Mouse (Mus musculus) duodenum, adult 2 months (tissue): Measurements from ENCODE around the gene Tssk6. TPM values are rescaled to one million over a fixed set of nuclear protein-coding genes. Genes with fewer than 3 reads are reported as not detected.

Experiments used
- polyA plus RNA-seq: library from polyadenylated mRNA; depleted of rRNA; stranded (reverse); fragments of >200 nt; gene quantifications from 2 replicates; pipeline ENCODE4 v1.2.3, GENCODE M21; 2012; ENCODE audit warnings: low replicate concordance; rRNA removed

Tssk6 gene
- 0.84 and 2.0 TPM in 2 replicates for polyA plus RNA-seq

DNA sequence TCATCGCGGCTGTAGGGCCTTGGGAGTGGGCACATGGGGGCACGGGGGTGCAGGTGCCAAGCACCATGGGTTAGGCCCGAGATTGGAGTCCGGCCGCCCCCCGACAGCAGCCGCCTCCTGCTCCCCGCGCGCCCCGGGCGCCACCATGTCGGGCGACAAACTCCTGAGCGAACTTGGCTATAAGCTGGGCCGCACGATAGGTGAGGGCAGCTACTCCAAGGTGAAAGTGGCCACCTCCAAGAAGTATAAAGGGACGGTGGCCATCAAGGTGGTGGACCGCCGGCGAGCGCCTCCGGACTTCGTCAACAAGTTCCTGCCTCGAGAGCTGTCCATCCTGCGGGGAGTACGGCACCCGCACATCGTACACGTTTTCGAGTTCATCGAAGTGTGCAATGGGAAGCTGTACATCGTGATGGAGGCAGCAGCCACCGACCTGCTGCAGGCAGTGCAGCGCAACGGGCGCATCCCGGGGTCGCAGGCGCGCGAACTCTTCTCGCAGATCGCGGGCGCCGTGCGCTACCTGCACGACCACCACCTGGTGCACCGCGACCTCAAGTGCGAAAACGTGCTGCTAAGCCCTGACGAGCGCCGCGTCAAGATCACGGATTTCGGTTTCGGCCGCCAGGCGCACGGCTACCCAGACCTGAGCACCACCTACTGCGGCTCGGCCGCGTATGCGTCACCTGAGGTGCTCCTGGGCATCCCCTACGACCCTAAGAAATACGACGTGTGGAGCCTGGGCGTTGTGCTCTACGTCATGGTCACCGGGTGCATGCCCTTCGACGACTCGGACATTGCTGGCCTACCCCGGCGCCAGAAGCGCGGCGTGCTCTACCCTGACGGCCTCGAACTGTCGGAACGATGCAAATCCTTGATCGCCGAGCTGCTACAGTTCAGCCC lies at the start of gene Tssk6, which contains the start of the genes Ndufa13 and Yjefn3:
Gene Tssk6 (plus strand): TSS at position 22 of the 900 bp plus-strand sequence.
Gene Ndufa13 (minus strand): TSS at position 396 of the 900 bp plus-strand sequence.
Gene Yjefn3 (minus strand): TSS at position 550 of the 900 bp plus-strand sequence.

DNA sequence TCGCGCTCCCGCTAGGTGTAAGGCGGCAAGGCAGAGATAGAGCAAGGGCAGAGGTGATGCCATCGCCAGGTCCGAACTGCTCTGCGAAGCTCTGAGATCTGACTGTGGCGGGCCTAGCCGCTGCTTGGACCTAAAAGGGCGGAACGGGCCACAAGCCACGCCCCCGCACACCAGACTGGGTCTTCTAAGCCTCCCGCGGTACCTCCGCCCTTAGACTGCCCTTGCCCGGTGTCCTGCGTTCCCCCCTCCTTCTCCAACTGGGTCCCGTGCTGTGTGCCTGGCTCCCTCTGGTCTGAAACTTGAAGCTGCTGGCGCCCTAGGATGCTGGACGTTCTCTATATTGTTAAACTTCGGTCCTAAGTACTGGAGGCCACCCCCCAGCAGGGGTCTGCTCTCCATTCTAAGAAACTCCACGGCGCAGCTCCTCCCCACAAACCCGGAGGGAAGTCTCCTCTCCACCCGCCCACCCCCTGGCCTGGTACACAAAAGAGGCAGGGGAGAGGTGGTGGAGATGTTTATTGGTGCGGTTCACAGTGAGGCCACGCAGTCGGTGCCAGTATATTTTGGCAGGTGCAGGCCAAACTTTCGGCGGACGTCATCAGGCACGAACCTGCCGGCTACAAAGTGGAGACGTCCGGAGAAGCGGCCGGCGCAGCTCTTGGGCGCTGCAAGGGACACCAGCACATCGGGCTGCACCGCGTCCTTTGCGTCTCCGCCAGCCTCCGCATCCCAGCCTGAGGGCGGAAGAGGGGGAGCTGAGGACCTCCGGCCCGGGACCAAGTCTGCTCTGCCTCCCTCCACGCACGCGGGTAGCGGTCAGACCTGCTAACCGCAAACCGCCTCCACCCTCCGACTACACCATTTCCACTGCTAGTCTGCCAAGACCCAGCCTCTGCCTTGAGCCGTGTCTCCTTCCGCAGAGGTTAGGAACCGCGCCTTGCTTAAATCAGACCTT lies 14.4 kb upstream of the Tssk6 start, which contains the start of gene Cilp2:
Gene Cilp2 (minus strand): TSS at position 399 of the 955 bp plus-strand sequence.

Other genes with a start within 250 kb of the Tssk6 start
- gene Zfp964, start 247.7 kb upstream of the Tssk6 start, polyA plus RNA-seq: 0.11 and 0.20 TPM in 2 replicates
- 0.20 and 0.25 TPM in 2 replicates for gene Zfp869, start 191.5 kb upstream of the Tssk6 start, polyA plus RNA-seq
- 0.54 and 0.87 TPM in 2 replicates for gene Zfp963, start 152.2 kb upstream of the Tssk6 start, polyA plus RNA-seq
- gene Gm20422, start 127.3 kb upstream of the Tssk6 start, polyA plus RNA-seq: 0.65 TPM in 1 of 2 replicates, not detected in the other
- gene Atp13a1, start 111.0 kb upstream of the Tssk6 start, polyA plus RNA-seq: 95.3 and 108 TPM in 2 replicates
- gene Zfp866, start 111.0 kb upstream of the Tssk6 start, polyA plus RNA-seq: 1.9 and 2.0 TPM in 2 replicates
- 61.4 and 67.2 TPM in 2 replicates for gene Gmip, start 93.5 kb upstream of the Tssk6 start, polyA plus RNA-seq
- 2.3 and 2.5 TPM in 2 replicates for gene Lpar2, start 79.8 kb upstream of the Tssk6 start, polyA plus RNA-seq
- 8.2 and 13.8 TPM in 2 replicates for gene Pbx4, start 69.7 kb upstream of the Tssk6 start, polyA plus RNA-seq
- 0.12 and 0.19 TPM in 2 replicates for gene Cilp2, start 14.5 kb upstream of the Tssk6 start, polyA plus RNA-seq
- 102 and 147 TPM in 2 replicates for gene Ndufa13, start 374 bp downstream of the Tssk6 start, polyA plus RNA-seq
- 1.9 and 2.1 TPM in 2 replicates for gene Yjefn3, start 528 bp downstream of the Tssk6 start, polyA plus RNA-seq
- gene Gatad2a, start 94.2 kb downstream of the Tssk6 start, polyA plus RNA-seq: 63.2 and 68.6 TPM in 2 replicates
- gene Mau2, start 140.6 kb downstream of the Tssk6 start, polyA plus RNA-seq: 60.8 and 62.1 TPM in 2 replicates
- 6.1 and 7.7 TPM in 2 replicates for gene Sugp1, start 140.6 kb downstream of the Tssk6 start, polyA plus RNA-seq
- gene Tm6sf2, start 170.7 kb downstream of the Tssk6 start, polyA plus RNA-seq: 766 and 1,530 TPM in 2 replicates
- gene Hapln4, start 181.3 kb downstream of the Tssk6 start, polyA plus RNA-seq: 1.7 and 3.7 TPM in 2 replicates
- gene Ncan, start 218.7 kb downstream of the Tssk6 start, polyA plus RNA-seq: 0.07 and 0.09 TPM in 2 replicates
- 8.5 and 9.3 TPM in 2 replicates for gene Nr2c2ap, start 229.1 kb downstream of the Tssk6 start, polyA plus RNA-seq
- gene Rfxank, start 237.0 kb downstream of the Tssk6 start, polyA plus RNA-seq: 32.6 and 33.8 TPM in 2 replicates
- gene Borcs8, start 237.3 kb downstream of the Tssk6 start, polyA plus RNA-seq: 47.0 and 48.5 TPM in 2 replicates
- 1.1 and 2.9 TPM in 2 replicates for gene Mef2b, start 237.5 kb downstream of the Tssk6 start, polyA plus RNA-seq